Comparison of ENCODE assay signal across 16 mouse cellular contexts in the genomic region with DNA sequence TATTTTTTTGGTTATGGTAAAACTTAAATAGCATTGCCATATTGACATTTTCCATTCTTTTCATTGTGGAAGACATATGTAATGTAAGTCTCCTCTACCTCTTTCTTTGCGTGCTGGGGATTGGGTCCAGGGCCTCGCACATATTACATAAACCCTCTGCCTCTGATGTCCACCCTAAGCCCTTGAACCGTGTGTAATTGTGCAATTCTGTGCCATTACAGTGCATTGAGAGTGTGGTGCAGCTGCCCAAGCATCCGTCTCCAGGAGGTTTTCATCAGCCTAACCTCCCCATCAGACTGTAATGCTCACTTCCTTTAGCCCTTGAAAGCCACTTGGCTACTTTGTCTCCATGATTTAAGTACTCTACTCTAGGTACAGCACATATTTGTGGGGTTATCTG.
"Had no signal": no experiment of that assay in that cellular context is flagged by ENCODE, and none has a peak within 500 bp of the region (broad histone marks: within the 10 kb centered on the region; RNA-seq: fewer than 3 reads in every experiment).

No protein-coding gene starts in this region.

- ATAC-seq: intestine, embryonic 16.5 days; midbrain, embryonic 16.5 days had no signal

- H3K36me3 ChIP-seq: kidney, embryonic 15.5 days; midbrain, embryonic 12.5 days; neural tube, embryonic 13.5 days; stomach, embryonic 15.5 days had no signal

- H3K4me3 ChIP-seq: kidney, embryonic 15.5 days; left cerebral cortex, adult 2 months; limb, embryonic 10.5 days; liver, embryonic 15.5 days; lung, embryonic 15.5 days; midbrain, embryonic 12.5 days; neural tube, embryonic 13.5 days; stomach, embryonic 15.5 days had no signal

- H3K9ac ChIP-seq: kidney, embryonic 15.5 days; liver, embryonic 15.5 days; lung, embryonic 15.5 days; midbrain, embryonic 12.5 days; neural tube, embryonic 13.5 days; stomach, embryonic 15.5 days had no signal

- H3K27me3 ChIP-seq: kidney, embryonic 15.5 days; liver, embryonic 15.5 days; lung, embryonic 15.5 days; midbrain, embryonic 12.5 days; neural tube, embryonic 13.5 days; stomach, embryonic 15.5 days had no signal

- H3K27ac ChIP-seq: kidney, embryonic 15.5 days; left cerebral cortex, adult 2 months; limb, embryonic 10.5 days; liver, embryonic 15.5 days; lung, embryonic 15.5 days; midbrain, embryonic 12.5 days; neural tube, embryonic 13.5 days; stomach, embryonic 15.5 days had no signal

- H3K9me3 ChIP-seq: kidney, embryonic 15.5 days; limb, embryonic 10.5 days; liver, embryonic 15.5 days; lung, embryonic 15.5 days; midbrain, embryonic 12.5 days; neural tube, embryonic 13.5 days; stomach, embryonic 15.5 days had no signal

- DNase-seq: kidney, adult 2 months; kidney, postnatal 14 days; retina, postnatal 1 day; right cerebral cortex, postnatal 14 days; thymus, adult 2 months; thymus, postnatal 25 days had no signal

- H3K4me2 ChIP-seq: kidney, embryonic 15.5 days; liver, embryonic 15.5 days; lung, embryonic 15.5 days; midbrain, embryonic 12.5 days; neural tube, embryonic 13.5 days; stomach, embryonic 15.5 days had no signal

- H3K4me1 ChIP-seq: stomach, embryonic 15.5 days had no signal
